Mouse (Mus musculus) erythroblast, embryonic 14.5 days (primary cell): ENCODE data around the gene Fcer1g. TPM values are rescaled to one million over a fixed set of nuclear protein-coding genes. Genes with fewer than 3 reads are reported as not detected.

Source experiments
- H3K27me3 ChIP-seq: 2 replicates; pipeline ENCODE4 v1.6.1; 2012; ENCODE audit warnings: inconsistent platforms; ENCODE audit not compliant: control insufficient read depth
- H3K36me3 ChIP-seq: 2 replicates; pipeline ENCODE4 v1.6.1; 2012; ENCODE audit warnings: mild to moderate bottlenecking, inconsistent platforms; ENCODE audit not compliant: control insufficient read depth
- H3K4me1 ChIP-seq: 2 replicates; pipeline ENCODE4 v1.6.1; 2012; ENCODE audit warnings: inconsistent platforms; ENCODE audit not compliant: control insufficient read depth
- H3K4me3 ChIP-seq: replicated peaks from 2 replicates; pipeline ENCODE3; 2012; ENCODE audit warnings: moderate library complexity, mild to moderate bottlenecking, inconsistent platforms
- H3K9me3 ChIP-seq: 2 replicates; pipeline ENCODE4 v1.6.1; 2012; ENCODE audit warnings: low read length, inconsistent platforms, mixed read lengths; ENCODE audit not compliant: control insufficient read depth
- GATA1 ChIP-seq: IDR thresholded peaks from 2 replicates; pipeline ENCODE4 v1.6.1; 2012; ENCODE audit warnings: low read length, inconsistent platforms, mixed read lengths
- TAL1 ChIP-seq: IDR thresholded peaks from 3 replicates; pipeline ENCODE4 v1.6.1; 2012; ENCODE audit warnings: low read length, inconsistent platforms, mixed read lengths
- polyA plus RNA-seq: library from polyadenylated mRNA; stranded (reverse); fragments of >175 nt; gene quantifications from 2 replicates; pipeline ENCODE4 v1.2.3, GENCODE M21; 2012

Fcer1g gene
- polyA plus RNA-seq, 1 experiment: 0.17 TPM

DNA sequence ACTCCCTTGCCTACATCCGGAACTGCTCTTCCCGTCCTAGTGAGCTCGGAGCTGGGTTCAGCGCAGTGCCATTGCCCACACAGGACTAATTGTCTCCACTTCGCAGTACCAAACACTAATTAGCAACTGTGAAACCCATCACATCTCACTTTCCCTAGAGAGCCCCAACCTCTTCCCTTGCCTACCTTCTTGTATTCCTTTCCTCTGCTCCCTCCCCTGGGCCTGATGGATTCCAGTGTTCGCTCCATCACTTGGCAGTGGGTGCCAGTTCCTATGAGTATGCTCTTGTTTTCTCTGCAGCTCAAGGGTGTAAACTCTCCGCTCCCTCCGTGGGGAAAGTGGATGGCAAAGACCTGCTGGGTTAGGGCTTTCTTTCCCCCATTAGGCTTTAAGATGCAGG is 48.5 kb downstream of the Fcer1g start:
- TF ChIP-seq GATA1 (no peak), TAL1 (no peak)
- Histone ChIP-seq H3K4me3 (no peak overlapping the region), H3K4me1 (no peaks in the 10 kb centered on the region), H3K36me3 (no peaks in the 10 kb centered on the region), H3K27me3 (peaks cover 26% of the 10 kb centered on the region), H3K9me3 (no peaks in the 10 kb centered on the region)

DNA sequence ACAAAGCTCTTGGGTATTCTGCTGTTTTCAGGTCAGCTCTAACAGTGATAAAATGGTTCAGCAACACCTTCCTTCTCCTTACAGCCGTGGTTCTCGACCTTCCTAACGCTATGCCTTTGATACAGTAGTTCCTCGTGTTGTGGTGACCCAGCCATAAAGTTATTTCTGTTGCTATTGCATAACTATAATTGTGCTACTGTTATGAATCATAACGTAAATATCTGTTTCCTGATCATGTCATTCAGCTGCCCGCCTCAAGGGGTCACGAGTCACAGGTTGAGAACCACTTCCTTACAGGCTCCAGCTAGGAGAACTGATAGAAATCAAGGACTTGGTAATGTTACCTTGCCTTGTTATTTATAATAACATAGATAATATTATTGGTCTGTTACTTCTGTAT is 49.9 kb downstream of the Fcer1g start:
- Histone ChIP-seq H3K36me3 (no peaks in the 10 kb centered on the region), H3K9me3 (no peaks in the 10 kb centered on the region), H3K4me3 (no peak overlapping the region), H3K4me1 (no peaks in the 10 kb centered on the region), H3K27me3 (peaks cover 17% of the 10 kb centered on the region)
- TF ChIP-seq TAL1 (no peak), GATA1 (no peak)

DNA sequence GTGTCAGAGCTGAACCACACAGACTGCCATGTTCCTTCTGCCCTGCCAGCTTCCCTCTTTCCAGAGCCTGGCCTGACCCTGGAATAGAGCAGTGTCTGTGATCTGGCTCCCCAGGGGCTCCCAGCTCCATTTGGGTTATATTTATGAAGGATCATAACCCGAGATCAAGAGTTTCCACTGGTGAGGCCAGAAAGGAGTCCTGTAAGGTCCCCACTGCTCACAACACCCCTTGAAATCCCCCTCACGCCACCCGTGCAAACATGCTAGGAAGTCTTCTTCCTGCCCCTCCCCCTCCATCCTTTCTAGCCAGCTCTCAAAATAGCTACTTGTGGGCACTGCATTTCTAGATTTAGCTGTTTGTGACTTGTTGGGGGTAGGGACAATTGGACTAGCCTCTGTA is 50.5 kb downstream of the Fcer1g start:
- Histone ChIP-seq H3K9me3 (no peaks in the 10 kb centered on the region), H3K36me3 (no peaks in the 10 kb centered on the region), H3K27me3 (peaks cover 13% of the 10 kb centered on the region), H3K4me3 (no peak overlapping the region), H3K4me1 (no peaks in the 10 kb centered on the region)
- TF ChIP-seq GATA1 (no peak), TAL1 (no peak)

DNA sequence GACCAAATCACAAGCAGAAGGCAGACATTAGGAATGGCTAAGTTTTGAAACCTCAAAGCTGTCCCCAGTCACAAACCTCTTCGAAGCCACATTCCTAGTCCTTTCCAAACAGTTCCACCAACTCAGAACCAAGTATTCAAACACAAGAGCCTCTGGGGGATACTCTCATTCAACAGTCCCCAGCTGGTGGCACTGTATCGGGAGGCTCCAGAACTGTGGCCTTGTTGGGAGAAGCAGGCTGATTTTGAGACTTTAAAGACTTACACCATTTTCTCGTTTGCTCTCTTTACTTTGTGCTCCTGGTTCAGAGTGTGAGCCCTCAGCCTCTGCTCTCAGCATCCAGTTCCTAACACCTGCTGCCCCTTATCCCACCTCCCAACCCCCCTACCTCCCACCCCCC is 51.1 kb downstream of the Fcer1g start:
- peaks cover 10% of the 10 kb centered on the region for H3K27me3 ChIP-seq
- H3K4me3 ChIP-seq: no peak overlapping the region
- no peaks in the 10 kb centered on the region for H3K4me1 ChIP-seq
- no peaks in the 10 kb centered on the region for H3K36me3 ChIP-seq
- TF ChIP-seq GATA1 (no peak), TAL1 (no peak)
- no peaks in the 10 kb centered on the region for H3K9me3 ChIP-seq

Other genes with a start within 250 kb of the Fcer1g start
- gene Fcgr4, start 215.4 kb downstream of the Fcer1g start, polyA plus RNA-seq: not detected in 2 replicates
- gene Fcgr3, start 169.4 kb downstream of the Fcer1g start, polyA plus RNA-seq: 0.06 TPM in 1 of 2 replicates, not detected in the other
- gene Cfap126, start 120.4 kb downstream of the Fcer1g start, polyA plus RNA-seq: 0.37 and 0.64 TPM in 2 replicates
- gene Sdhc, start 83.8 kb downstream of the Fcer1g start, polyA plus RNA-seq: 4.9 and 7.2 TPM in 2 replicates
- not detected in 2 replicates for gene Mpz, start 83.7 kb downstream of the Fcer1g start, polyA plus RNA-seq
- not detected in 2 replicates for gene Pcp4l1, start 38.1 kb downstream of the Fcer1g start, polyA plus RNA-seq
- not detected in 2 replicates for gene Nr1i3, start 20.4 kb downstream of the Fcer1g start, polyA plus RNA-seq
- gene Tomm40l, start 11.9 kb downstream of the Fcer1g start, polyA plus RNA-seq: 2.2 TPM in 2 replicates
- gene Apoa2, start 9.3 kb downstream of the Fcer1g start, polyA plus RNA-seq: 0.42 and 2.1 TPM in 2 replicates
- gene Adamts4, start 16.1 kb upstream of the Fcer1g start, polyA plus RNA-seq: not detected in 2 replicates
- gene Ndufs2, start 17.0 kb upstream of the Fcer1g start, polyA plus RNA-seq: 7.0 and 7.5 TPM in 2 replicates
- 11.1 and 11.6 TPM in 2 replicates for gene B4galt3, start 36.0 kb upstream of the Fcer1g start, polyA plus RNA-seq
- 89.9 and 167 TPM in 2 replicates for gene Ppox, start 46.8 kb upstream of the Fcer1g start, polyA plus RNA-seq
- gene Usp21, start 53.6 kb upstream of the Fcer1g start, polyA plus RNA-seq: 8.4 and 13.0 TPM in 2 replicates
- 3.9 and 4.8 TPM in 2 replicates for gene Ufc1, start 60.7 kb upstream of the Fcer1g start, polyA plus RNA-seq
- 1.6 and 1.7 TPM in 2 replicates for gene Dedd, start 94.8 kb upstream of the Fcer1g start, polyA plus RNA-seq
- gene Nit1, start 111.3 kb upstream of the Fcer1g start, polyA plus RNA-seq: 0.98 TPM in 2 replicates
- gene Pfdn2, start 111.3 kb upstream of the Fcer1g start, polyA plus RNA-seq: 1.4 and 2.0 TPM in 2 replicates
- 0.14 TPM in 1 of 2 replicates, not detected in the other for gene Klhdc9, start 126.4 kb upstream of the Fcer1g start, polyA plus RNA-seq
- gene Nectin4, start 135.7 kb upstream of the Fcer1g start, polyA plus RNA-seq: not detected in 2 replicates
- gene Arhgap30, start 154.6 kb upstream of the Fcer1g start, polyA plus RNA-seq: 0.06 and 0.07 TPM in 2 replicates
- gene Usf1, start 176.9 kb upstream of the Fcer1g start, polyA plus RNA-seq: 1.2 and 3.6 TPM in 2 replicates
- not detected in 2 replicates for gene Tstd1, start 184.5 kb upstream of the Fcer1g start, polyA plus RNA-seq
- 0.08 TPM in 1 of 2 replicates, not detected in the other for gene F11r, start 203.2 kb upstream of the Fcer1g start, polyA plus RNA-seq